Mouse (Mus musculus) liver, postnatal 0 days (tissue): ENCODE measurements around the gene Nbeal2.
A peak's percentile ranks its signal among the peaks of the same experiment; 100 is the strongest.

Experiments
- CTCF ChIP-seq: sonication (generic); IDR thresholded peaks from 2 replicates; pipeline ENCODE4 v1.5.1; 2016; ENCODE audit warnings: antibody characterized with exemption, low read depth
- EP300 ChIP-seq: IDR thresholded peaks from 2 replicates; pipeline ENCODE4 v1.6.1; 2016; ENCODE audit warnings: antibody characterized with exemption, low read depth, mild to moderate bottlenecking

DNA sequence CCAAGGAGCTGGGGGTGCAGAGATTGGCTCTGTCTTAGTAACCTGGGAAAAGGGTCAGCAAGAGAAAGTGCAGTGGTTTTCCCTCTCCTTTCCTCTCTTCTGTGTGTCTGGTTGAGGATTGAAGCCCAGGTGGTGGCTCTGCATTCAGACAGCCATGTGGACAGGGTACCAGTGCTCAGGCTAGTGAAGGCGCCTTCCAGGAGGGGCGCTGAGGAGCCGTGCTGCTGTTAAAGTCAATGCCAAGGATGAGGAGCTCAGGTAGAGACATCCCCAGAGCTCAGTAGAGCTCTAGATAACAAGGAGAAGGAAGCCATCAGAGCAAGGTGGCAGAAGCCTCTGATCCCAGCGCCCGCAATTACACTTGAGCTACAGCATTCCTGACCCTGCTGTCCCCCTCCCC lies 33.1 kb upstream of the Nbeal2 start:
- TF ChIP-seq CTCF (0 out of 2 replicates have a peak, but pooled peaks have one; percentile 2), EP300 (no peak)
